Mouse (Mus musculus): ENCODE data around the gene Rnf150. TPM values are rescaled to one million over a fixed set of nuclear protein-coding genes. Genes with fewer than 3 reads are reported as not detected.

Rnf150 gene
- polyA plus RNA-seq, 1 experiment from 2014 or later: 2.4 TPM

- H3K9ac ChIP-seq (replicated peaks; ENCODE audit: low read length): no peak overlapping the region
- H3K9me3 ChIP-seq (ENCODE audit: control insufficient read depth, low read length): no peaks in the 10 kb centered on the region
- H3K4me2 ChIP-seq (ENCODE audit: low read length): no peak overlapping the region
- no peaks in the 10 kb centered on the region for H3K36me3 ChIP-seq (ENCODE audit: control insufficient read depth, insufficient read depth, low read length)
- no peak overlapping the region for H3K27ac ChIP-seq (replicated peaks; ENCODE audit: low read depth, low read length)
- no peak overlapping the region for H3K4me3 ChIP-seq (replicated peaks; ENCODE audit: low read depth, low read length)
- H3K27me3 ChIP-seq (ENCODE audit: control insufficient read depth, insufficient read depth, low read length): no peaks in the 10 kb centered on the region
- 71% methylated on average over 7 of the region's 7 CpGs for WGBS
- no peak for ATAC-seq (ENCODE audit: low FRiP score, low TSS enrichment)
- H3K4me1 ChIP-seq (ENCODE audit: control insufficient read depth, insufficient read depth, low read length): no peaks in the 10 kb centered on the region
- no peak for DNase-seq
Measured at GRCm38 (mm10) chr8:83082251-83082650, 219.1 kb downstream of the Rnf150 start.

DNA sequence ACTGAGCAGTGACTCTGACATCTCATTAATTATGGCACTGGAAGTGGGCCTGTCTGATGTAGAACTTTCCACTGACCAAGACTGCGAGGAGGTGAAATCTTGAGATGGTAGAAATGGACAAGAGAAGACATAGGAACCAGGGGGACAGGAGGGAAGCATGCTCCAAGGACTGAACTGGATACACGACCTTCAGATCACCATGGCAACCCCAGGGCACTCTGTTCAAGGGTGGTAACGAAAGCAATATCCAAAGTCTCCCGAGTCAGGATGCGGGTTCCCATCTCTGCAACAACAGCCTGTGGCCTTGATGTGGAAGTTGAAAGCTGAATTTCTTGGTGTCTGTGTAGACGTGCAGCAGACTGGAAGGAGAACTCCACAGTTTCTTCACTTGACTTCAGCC is 220.3 kb downstream of the Rnf150 start:
- no peak overlapping the region for H3K9ac ChIP-seq (replicated peaks; ENCODE audit: low read length)
- no peaks in the 10 kb centered on the region for H3K27me3 ChIP-seq (ENCODE audit: control insufficient read depth, insufficient read depth, low read length)
- H3K27ac ChIP-seq (replicated peaks; ENCODE audit: low read depth, low read length): no peak overlapping the region
- no peaks in the 10 kb centered on the region for H3K9me3 ChIP-seq (ENCODE audit: control insufficient read depth, low read length)
- no peak overlapping the region for H3K4me2 ChIP-seq (ENCODE audit: low read length)
- WGBS: 62% methylated on average over 6 of the region's 6 CpGs
- ATAC-seq (ENCODE audit: low FRiP score, low TSS enrichment) (no peak), DNase-seq (no peak)
- H3K4me1 ChIP-seq (ENCODE audit: control insufficient read depth, insufficient read depth, low read length): no peaks in the 10 kb centered on the region
- no peaks in the 10 kb centered on the region for H3K36me3 ChIP-seq (ENCODE audit: control insufficient read depth, insufficient read depth, low read length)
- H3K4me3 ChIP-seq (replicated peaks; ENCODE audit: low read depth, low read length): no peak overlapping the region

GRCm38 (mm10) chr8:83085581-83085980 is 222.4 kb downstream of the Rnf150 start:
- Histone ChIP-seq H3K27me3 (ENCODE audit: control insufficient read depth, insufficient read depth, low read length) (no peaks in the 10 kb centered on the region), H3K9ac (replicated peaks; ENCODE audit: low read length) (no peak overlapping the region), H3K4me1 (ENCODE audit: control insufficient read depth, insufficient read depth, low read length) (no peaks in the 10 kb centered on the region), H3K9me3 (ENCODE audit: control insufficient read depth, low read length) (no peaks in the 10 kb centered on the region), H3K4me3 (replicated peaks; ENCODE audit: low read depth, low read length) (no peak overlapping the region), H3K27ac (replicated peaks; ENCODE audit: low read depth, low read length) (no peak overlapping the region), H3K4me2 (ENCODE audit: low read length) (no peak overlapping the region), H3K36me3 (ENCODE audit: control insufficient read depth, insufficient read depth, low read length) (no peaks in the 10 kb centered on the region)
- 76% methylated on average over 3 of the region's 3 CpGs for WGBS
- no peak for ATAC-seq (ENCODE audit: low FRiP score, low TSS enrichment)
- DNase-seq: no peak

DNA sequence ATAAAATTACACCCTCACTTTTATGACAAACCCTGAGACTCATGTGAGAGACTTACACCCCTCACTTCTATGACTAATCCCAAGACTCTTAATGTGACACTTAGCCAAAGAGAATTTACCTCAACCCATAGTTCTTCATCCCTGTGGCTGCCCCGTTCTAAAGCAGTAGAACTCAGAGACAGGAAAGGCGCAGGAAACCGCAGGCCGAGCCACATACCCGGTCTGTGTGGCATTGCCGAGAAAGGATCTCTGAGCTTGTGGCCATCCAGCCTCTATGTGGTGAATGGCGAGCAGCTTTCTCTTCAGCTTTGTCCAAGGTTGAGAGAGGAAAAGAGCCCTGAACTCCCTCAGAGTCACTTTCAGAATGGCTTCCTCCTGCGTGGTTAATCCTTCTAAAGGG is 223.5 kb downstream of the Rnf150 start:
- Histone ChIP-seq H3K27me3 (ENCODE audit: control insufficient read depth, insufficient read depth, low read length) (no peaks in the 10 kb centered on the region), H3K9me3 (ENCODE audit: control insufficient read depth, low read length) (no peaks in the 10 kb centered on the region), H3K27ac (replicated peaks; ENCODE audit: low read depth, low read length) (no peak overlapping the region), H3K4me3 (replicated peaks; ENCODE audit: low read depth, low read length) (no peak overlapping the region), H3K4me1 (ENCODE audit: control insufficient read depth, insufficient read depth, low read length) (no peaks in the 10 kb centered on the region), H3K36me3 (ENCODE audit: control insufficient read depth, insufficient read depth, low read length) (no peaks in the 10 kb centered on the region), H3K4me2 (ENCODE audit: low read length) (no peak overlapping the region), H3K9ac (replicated peaks; ENCODE audit: low read length) (no peak overlapping the region)
- WGBS: 88% methylated on average over 8 of the region's 8 CpGs
- DNase-seq (no peak), ATAC-seq (ENCODE audit: low FRiP score, low TSS enrichment) (no peak)

- Histone ChIP-seq H3K27me3 (ENCODE audit: control insufficient read depth, insufficient read depth, low read length) (no peaks in the 10 kb centered on the region), H3K9ac (replicated peaks; ENCODE audit: low read length) (no peak overlapping the region), H3K4me2 (ENCODE audit: low read length) (no peak overlapping the region), H3K27ac (replicated peaks; ENCODE audit: low read depth, low read length) (no peak overlapping the region), H3K36me3 (ENCODE audit: control insufficient read depth, insufficient read depth, low read length) (no peaks in the 10 kb centered on the region), H3K4me3 (replicated peaks; ENCODE audit: low read depth, low read length) (no peak overlapping the region), H3K4me1 (ENCODE audit: control insufficient read depth, insufficient read depth, low read length) (no peaks in the 10 kb centered on the region), H3K9me3 (ENCODE audit: control insufficient read depth, low read length) (no peaks in the 10 kb centered on the region)
- no peak for ATAC-seq (ENCODE audit: low FRiP score, low TSS enrichment)
- DNase-seq: no peak
Measured at GRCm38 (mm10) chr8:83087604-83088003, 224.4 kb downstream of the Rnf150 start.

GRCm38 (mm10) chr8:83088156-83088555 is 225.0 kb downstream of the Rnf150 start:
- no peak overlapping the region for H3K9ac ChIP-seq (replicated peaks; ENCODE audit: low read length)
- no peaks in the 10 kb centered on the region for H3K27me3 ChIP-seq (ENCODE audit: control insufficient read depth, insufficient read depth, low read length)
- no peak overlapping the region for H3K4me2 ChIP-seq (ENCODE audit: low read length)
- WGBS: 69% methylated on average over 6 of the region's 6 CpGs
- no peaks in the 10 kb centered on the region for H3K9me3 ChIP-seq (ENCODE audit: control insufficient read depth, low read length)
- ATAC-seq (ENCODE audit: low FRiP score, low TSS enrichment) (no peak), DNase-seq (no peak)
- no peak overlapping the region for H3K27ac ChIP-seq (replicated peaks; ENCODE audit: low read depth, low read length)
- H3K36me3 ChIP-seq (ENCODE audit: control insufficient read depth, insufficient read depth, low read length): no peaks in the 10 kb centered on the region
- H3K4me3 ChIP-seq (replicated peaks; ENCODE audit: low read depth, low read length): no peak overlapping the region
- no peaks in the 10 kb centered on the region for H3K4me1 ChIP-seq (ENCODE audit: control insufficient read depth, insufficient read depth, low read length)

DNA sequence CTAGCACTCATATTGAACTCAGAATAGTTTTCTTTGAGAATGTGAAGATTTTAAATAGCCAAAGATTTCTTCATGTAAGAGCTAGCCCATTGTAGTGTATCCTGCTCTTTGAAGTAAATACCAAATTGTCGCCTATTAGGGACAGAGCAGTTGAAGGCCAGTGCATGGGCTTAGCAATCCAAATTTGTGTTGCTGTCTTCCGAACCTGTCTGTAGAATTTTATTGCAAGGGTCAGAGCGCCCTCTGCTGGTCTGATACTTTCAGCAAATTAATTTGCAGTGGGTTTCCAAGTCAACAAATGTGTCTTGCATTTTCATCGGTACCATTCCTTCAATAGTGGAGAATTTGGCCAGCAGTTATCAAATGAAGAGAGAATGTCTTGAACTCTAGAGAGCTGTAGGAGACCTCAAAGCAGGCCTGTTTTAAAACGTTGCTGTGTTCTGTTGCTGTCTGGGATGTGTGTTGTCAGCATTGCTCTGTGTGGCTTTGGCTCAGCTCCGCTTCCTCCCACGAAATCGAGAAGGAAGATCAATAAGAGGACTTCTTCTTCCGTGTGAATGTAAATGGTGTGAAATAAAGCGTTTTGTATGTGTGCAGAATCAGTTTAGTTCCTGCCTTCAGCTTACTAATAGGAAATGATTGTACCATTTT is 226.3 kb downstream of the Rnf150 start:
- WGBS: 32% methylated on average over 10 of the region's 10 CpGs
- H3K4me2 ChIP-seq (ENCODE audit: low read length): no peak overlapping the region

DNA sequence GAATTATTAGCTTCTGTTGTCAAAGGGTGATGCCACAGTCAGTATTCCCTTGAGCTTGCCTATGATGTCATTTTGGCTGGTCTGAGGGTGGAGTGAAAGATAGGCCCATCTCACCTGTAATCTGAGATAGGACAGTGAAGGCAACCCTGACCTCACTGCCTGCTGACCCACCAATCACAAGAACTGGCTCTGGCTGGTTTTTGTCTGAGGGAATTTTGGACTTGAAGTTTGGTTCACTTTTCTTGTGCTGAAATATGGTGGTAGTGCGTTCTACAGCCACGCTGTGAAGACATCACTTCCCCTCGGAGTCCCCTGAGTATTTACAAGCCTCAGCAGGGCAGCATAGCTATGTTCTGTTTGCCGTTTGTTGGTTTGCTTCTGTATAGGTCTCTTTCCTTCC is 227.3 kb downstream of the Rnf150 start:
- DNase-seq (no peak), ATAC-seq (ENCODE audit: low FRiP score, low TSS enrichment) (no peak)
- Histone ChIP-seq H3K27me3 (ENCODE audit: control insufficient read depth, insufficient read depth, low read length) (no peaks in the 10 kb centered on the region), H3K4me1 (ENCODE audit: control insufficient read depth, insufficient read depth, low read length) (no peaks in the 10 kb centered on the region), H3K27ac (replicated peaks; ENCODE audit: low read depth, low read length) (no peak overlapping the region), H3K36me3 (ENCODE audit: control insufficient read depth, insufficient read depth, low read length) (no peaks in the 10 kb centered on the region), H3K9ac (replicated peaks; ENCODE audit: low read length) (no peak overlapping the region), H3K4me2 (ENCODE audit: low read length) (no peak overlapping the region), H3K4me3 (replicated peaks; ENCODE audit: low read depth, low read length) (no peak overlapping the region), H3K9me3 (ENCODE audit: control insufficient read depth, low read length) (no peaks in the 10 kb centered on the region)
- 84% methylated on average over 4 of the region's 4 CpGs for WGBS

More for the DNA sequence above, 226.3 kb downstream of the Rnf150 start:
- Histone ChIP-seq H3K9ac (replicated peaks; ENCODE audit: low read length) (no peak overlapping the region), H3K27ac (replicated peaks; ENCODE audit: low read depth, low read length) (no peak overlapping the region), H3K4me3 (replicated peaks; ENCODE audit: low read depth, low read length) (no peak overlapping the region), H3K27me3 (ENCODE audit: control insufficient read depth, insufficient read depth, low read length) (no peaks in the 10 kb centered on the region), H3K36me3 (ENCODE audit: control insufficient read depth, insufficient read depth, low read length) (no peaks in the 10 kb centered on the region), H3K9me3 (ENCODE audit: control insufficient read depth, low read length) (no peaks in the 10 kb centered on the region), H3K4me1 (ENCODE audit: control insufficient read depth, insufficient read depth, low read length) (no peaks in the 10 kb centered on the region)
- peak; percentile 62; the same call in 1 of the 2 replicates for ATAC-seq (ENCODE audit: low FRiP score, low TSS enrichment)
- peak; percentile 96 for DNase-seq

GRCm38 (mm10) chr8:83100041-83100440 is 236.9 kb downstream of the Rnf150 start:
- peak; percentile 80 for DNase-seq
- WGBS: 58% methylated on average over 1 of the region's 1 CpGs
- H3K36me3 ChIP-seq (ENCODE audit: control insufficient read depth, insufficient read depth, low read length): no peaks in the 10 kb centered on the region

More at GRCm38 (mm10) chr8:83100041-83100440, 236.9 kb downstream of the Rnf150 start:
- ATAC-seq (ENCODE audit: low FRiP score, low TSS enrichment): no peak
- Histone ChIP-seq H3K9me3 (ENCODE audit: control insufficient read depth, low read length) (no peaks in the 10 kb centered on the region), H3K27ac (replicated peaks; ENCODE audit: low read depth, low read length) (no peak overlapping the region), H3K4me3 (replicated peaks; ENCODE audit: low read depth, low read length) (no peak overlapping the region), H3K27me3 (ENCODE audit: control insufficient read depth, insufficient read depth, low read length) (no peaks in the 10 kb centered on the region), H3K9ac (replicated peaks; ENCODE audit: low read length) (no peak overlapping the region), H3K4me1 (ENCODE audit: control insufficient read depth, insufficient read depth, low read length) (no peaks in the 10 kb centered on the region), H3K4me2 (ENCODE audit: low read length) (no peak overlapping the region)

Data from midbrain, embryonic 14.5 days (tissue).